16 mouse cellular contexts compared by ENCODE assay signal in the genomic region with DNA sequence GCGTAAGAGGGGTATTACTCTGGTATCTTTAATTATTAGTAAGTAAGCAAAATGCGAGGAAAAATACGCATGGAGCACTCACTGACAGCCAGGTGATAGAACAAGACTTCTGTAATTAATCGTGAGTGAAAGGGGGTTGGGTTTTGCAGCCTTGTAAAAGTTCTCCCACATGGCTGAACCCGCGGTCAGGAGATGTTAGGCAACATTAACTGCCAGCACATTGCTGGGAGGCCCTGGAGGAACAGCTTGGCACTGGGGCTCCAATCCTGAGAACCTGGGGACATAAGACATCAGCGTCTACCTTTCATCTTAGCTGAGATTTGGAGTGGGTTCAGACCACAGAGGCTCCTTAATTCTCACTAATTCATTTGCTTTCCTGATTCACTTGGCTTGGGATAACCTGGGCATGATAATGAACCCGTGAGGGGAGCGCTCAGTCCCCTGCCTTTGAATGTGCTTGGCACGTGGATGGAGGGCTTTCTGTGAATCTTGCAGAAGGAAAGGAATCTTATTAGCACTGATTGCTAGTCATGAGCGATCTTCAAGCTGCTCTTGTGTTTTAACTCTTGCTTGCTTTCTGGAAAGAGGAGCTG.
DNase-seq lines count a peak whose midpoint lies in the region; ATAC-seq and TF ChIP-seq lines count a peak whose summit lies in the region.
"Had no signal": no experiment of that assay in that cellular context is flagged by ENCODE, and none has a peak within 500 bp of the region (broad histone marks: within the 10 kb centered on the region; RNA-seq: fewer than 3 reads in every experiment).

No protein-coding gene starts in this region.

- TF ChIP-seq CTCF in liver, postnatal 0 days (IDR thresholded peaks at IDR 0.05; ENCODE audit: low read depth) = no peak

- 52% methylated on average over 11 of the region's 11 CpGs for WGBS in liver, postnatal 0 days (ENCODE audit: insufficient replicate concordance)

- TF ChIP-seq EP300 in liver, postnatal 0 days (IDR thresholded peaks at IDR 0.05; ENCODE audit: low read depth) = no peak

- H3K4me3 ChIP-seq in liver, postnatal 0 days (ENCODE audit: low read depth, low read length) = no peak overlapping the region
- H3K4me3 ChIP-seq: heart, embryonic 15.5 days; hindbrain, embryonic 13.5 days; layer of hippocampus, adult 2 months; liver, embryonic 15.5 days; neural tube, embryonic 13.5 days had no signal

- peak; percentile 23 to 34 for DNase-seq in cerebellum, postnatal 14 days
- DNase-seq in liver = peak; percentile 6
- DNase-seq in liver, postnatal 0 days = no peak
- peak; percentile 65 for DNase-seq in forelimb bud, embryonic 11.5 days (ENCODE audit: low read depth, low spot score)
- peak; percentile 18 for DNase-seq in retina, postnatal 1 day
- no peak for DNase-seq in layer of hippocampus, adult 8-10 months (ENCODE audit: low spot score in 2 of 2)
- DNase-seq: B cell, adult 2 months; cerebellum, adult 2 months; thymus, postnatal 4 days had no signal

- H3K27me3 ChIP-seq in liver, postnatal 0 days (ENCODE audit: insufficient read depth, low read length) = no peaks in the 10 kb centered on the region
- H3K27me3 ChIP-seq: heart, embryonic 15.5 days; hindbrain, embryonic 13.5 days; liver, embryonic 15.5 days; neural tube, embryonic 13.5 days had no signal

- no peaks in the 10 kb centered on the region for H3K4me1 ChIP-seq in liver, postnatal 0 days (ENCODE audit: insufficient read depth)
- H3K4me1 ChIP-seq: liver, embryonic 15.5 days had no signal

- no peak for ATAC-seq in cerebellum, adult (ENCODE audit: insufficient number of reproducible peaks, low FRiP score, low TSS enrichment)
- no peak for ATAC-seq in liver, postnatal 0 days
- ATAC-seq: intestine, postnatal 0 days had no signal

- H3K4me2 ChIP-seq in liver, postnatal 0 days (ENCODE audit: low read depth, low read length) = no peak overlapping the region
- H3K4me2 ChIP-seq: heart, embryonic 15.5 days; hindbrain, embryonic 13.5 days; liver, embryonic 15.5 days; neural tube, embryonic 13.5 days had no signal

- no peak overlapping the region for H3K27ac ChIP-seq in liver, postnatal 0 days (ENCODE audit: low read depth)
- H3K27ac ChIP-seq: heart, embryonic 15.5 days; hindbrain, embryonic 13.5 days; layer of hippocampus, adult 2 months; liver, embryonic 15.5 days; neural tube, embryonic 13.5 days had no signal

- H3K36me3 ChIP-seq in liver, postnatal 0 days (replicated peaks; ENCODE audit: insufficient read depth, low read length) = no peaks in the 10 kb centered on the region
- H3K36me3 ChIP-seq: heart, embryonic 15.5 days; hindbrain, embryonic 13.5 days; liver, embryonic 15.5 days; neural tube, embryonic 13.5 days had no signal

- H3K9ac ChIP-seq in liver, postnatal 0 days (replicated peaks) = no peak overlapping the region
- H3K9ac ChIP-seq: heart, embryonic 15.5 days; hindbrain, embryonic 13.5 days; liver, embryonic 15.5 days; neural tube, embryonic 13.5 days had no signal

- H3K9me3 ChIP-seq in liver, postnatal 0 days (ENCODE audit: low read length) = no peaks in the 10 kb centered on the region
- H3K9me3 ChIP-seq: heart, embryonic 15.5 days; hindbrain, embryonic 13.5 days; liver, embryonic 15.5 days; neural tube, embryonic 13.5 days had no signal

Comparison
In these comparisons a context has a peak if more than half of its experiments do, and no peak if none do; other contexts are left out.
1. DNase-seq: peak in cerebellum, postnatal 14 days (2 of 2), liver (single experiment), forelimb bud, embryonic 11.5 days (single experiment) and retina, postnatal 1 day (single experiment); none in liver, postnatal 0 days (single experiment) and layer of hippocampus, adult 8-10 months (0 of 2).